Mouse (Mus musculus): ENCODE measurements around the gene Lrrd1.
"Not testable (repeated sequence)": the region's sequence is repeated elsewhere in the genome, so short reads cannot be mapped to it uniquely, and the experiment has no call there.

- not testable (repeated sequence) for TF ChIP-seq CTCF (IDR thresholded peaks at IDR 0.05; ENCODE audit: insufficient read depth, low read length); POLR2A (IDR thresholded peaks at IDR 0.05; ENCODE audit: borderline replicate concordance, extremely low read depth, low read depth, low read length)
These were observed 41.9 kb downstream of the Lrrd1 start for GRCm38 (mm10) chr5:3886862-3887261.
